Mouse (Mus musculus): ENCODE measurements around the gene Ces1f.

The Ces1f gene

DNA sequence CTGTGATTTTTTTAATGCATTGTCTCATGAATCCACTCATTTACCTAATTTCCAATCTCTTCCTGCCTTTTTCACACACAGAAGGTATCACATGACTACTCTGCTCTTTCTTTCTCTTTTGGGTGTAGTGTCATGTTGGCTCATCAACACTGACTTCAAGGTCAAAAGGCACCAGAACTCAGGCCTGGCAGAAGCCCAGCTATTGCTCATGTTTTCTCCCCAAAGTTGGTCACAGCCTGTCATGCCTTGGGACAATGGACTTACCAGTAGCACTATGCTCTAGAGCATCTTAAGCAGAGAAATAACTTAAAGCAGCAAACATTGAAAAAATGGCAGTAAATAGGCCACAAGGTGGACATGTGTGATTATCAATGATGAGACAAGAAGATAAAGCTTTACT lies 68.5 kb downstream of the Ces1f start:
- DNase-seq (ENCODE audit: low spot score in 2 of 2), result no peak
